Mouse (Mus musculus) 416B (cell line): ENCODE results near the gene Draxin.

Source experiments
- DNase-seq: peaks from one replicate; pipeline ENCODE4 v3.0.0; 2011; ENCODE audit warnings: low read depth

Gene Draxin

GRCm38 (mm10) chr4:148114758-148115391 lies 15.6 kb downstream of the Draxin start:
- DNase-seq, result peak; percentile 94

- no peak for DNase-seq
Observed at GRCm38 (mm10) chr4:148112519-148112918, 18.0 kb downstream of the Draxin start.

GRCm38 (mm10) chr4:148109215-148109614 lies 21.3 kb downstream of the Draxin start:
- peak; percentile 97 for DNase-seq

- peak; percentile 98 for DNase-seq
Observed at GRCm38 (mm10) chr4:148108565-148109100, 21.9 kb downstream of the Draxin start.

- peak; percentile 36 for DNase-seq
Observed at GRCm38 (mm10) chr4:148107621-148108291, 22.7 kb downstream of the Draxin start.

- DNase-seq, result no peak
Observed at GRCm38 (mm10) chr4:148104146-148104545, 26.4 kb downstream of the Draxin start.

GRCm38 (mm10) chr4:148101801-148102527 lies 28.5 kb downstream of the Draxin start:
- no peak for DNase-seq

GRCm38 (mm10) chr4:148098666-148099065 lies 31.8 kb downstream of the Draxin start:
- peak; percentile 77 for DNase-seq

GRCm38 (mm10) chr4:148097936-148098335 lies 32.6 kb downstream of the Draxin start:
- no peak for DNase-seq

GRCm38 (mm10) chr4:148095081-148095480 lies 35.4 kb downstream of the Draxin start:
- DNase-seq, result no peak

GRCm38 (mm10) chr4:148094161-148094560 lies 36.3 kb downstream of the Draxin start:
- peak; percentile 59 for DNase-seq

GRCm38 (mm10) chr4:148092551-148093271 lies 37.8 kb downstream of the Draxin start:
- DNase-seq, result peak; percentile 58

GRCm38 (mm10) chr4:148091181-148091580 lies 39.3 kb downstream of the Draxin start:
- DNase-seq, result no peak

- no peak for DNase-seq
Observed at GRCm38 (mm10) chr4:148089166-148089565, 41.3 kb downstream of the Draxin start.

- peak; percentile 92 for DNase-seq
Observed at GRCm38 (mm10) chr4:148087907-148088527, 42.5 kb downstream of the Draxin start, which contains the start of gene Agtrap. Agtrap (minus strand) TSS chr4:148088031.

- DNase-seq, result peak; percentile 68
Observed at GRCm38 (mm10) chr4:148087091-148087906, 43.2 kb downstream of the Draxin start.

- DNase-seq, result no peak
Observed at GRCm38 (mm10) chr4:148085907-148086305, 44.6 kb downstream of the Draxin start.

GRCm38 (mm10) chr4:148085131-148085906 lies 45.2 kb downstream of the Draxin start:
- peak; percentile 56 for DNase-seq

GRCm38 (mm10) chr4:148084261-148084714 lies 46.2 kb downstream of the Draxin start:
- DNase-seq, result no peak
